Mouse (Mus musculus) stomach, embryonic 14.5 days (tissue): ENCODE data around the gene Uba52. TPM values are rescaled to one million over a fixed set of nuclear protein-coding genes. Genes with fewer than 3 reads are reported as not detected.

Experiments used
- polyA plus RNA-seq: library from polyadenylated mRNA; unstranded; fragments of >200 nt; fragmentation: Nextera tagmentation; extraction: Ambion mirVana; gene quantifications from 2 replicates; pipeline ENCODE4 v1.2.1, GENCODE M21; 2014

Gene Uba52
- polyA plus RNA-seq, 1 experiment from 2014 or later, result 1,119 TPM

Other genes starting within 250 kb of the Uba52 start
- gene Homer3, start 228.0 kb downstream of the Uba52 start, polyA plus RNA-seq, result 30.8 and 33.7 TPM in 2 replicates
- gene Ddx49, start 208.3 kb downstream of the Uba52 start, polyA plus RNA-seq, result 44.3 and 45.0 TPM in 2 replicates
- gene Cope, start 208.3 kb downstream of the Uba52 start, polyA plus RNA-seq, result 320 and 341 TPM in 2 replicates
- 5.4 and 5.7 TPM in 2 replicates for gene Cers1, start 195.0 kb downstream of the Uba52 start, polyA plus RNA-seq
- 0.35 and 1.6 TPM in 2 replicates for gene Gdf1, start 181.0 kb downstream of the Uba52 start, polyA plus RNA-seq
- 17.0 and 17.1 TPM in 2 replicates for gene Upf1, start 157.5 kb downstream of the Uba52 start, polyA plus RNA-seq
- 0.38 TPM in 1 of 2 replicates, not detected in the other for gene Comp, start 137.2 kb downstream of the Uba52 start, polyA plus RNA-seq
- gene Crtc1, start 71.2 kb downstream of the Uba52 start, polyA plus RNA-seq, result 21.6 and 23.0 TPM in 2 replicates
- gene Klhl26, start 33.8 kb downstream of the Uba52 start, polyA plus RNA-seq, result 20.9 and 22.1 TPM in 2 replicates
- 4.8 and 6.4 TPM in 2 replicates for gene Tmem59l, start 23.4 kb downstream of the Uba52 start, polyA plus RNA-seq
- 1.6 and 1.8 TPM in 2 replicates for gene Crlf1, start 17.6 kb downstream of the Uba52 start, polyA plus RNA-seq
- gene Rex1bd, start 4.0 kb downstream of the Uba52 start, polyA plus RNA-seq, result 132 and 149 TPM in 2 replicates
- 258 and 281 TPM in 2 replicates for gene Fkbp8, start 16.9 kb upstream of the Uba52 start, polyA plus RNA-seq
- gene Kxd1, start 17.2 kb upstream of the Uba52 start, polyA plus RNA-seq, result 58.9 and 72.3 TPM in 2 replicates
- 17.1 and 17.9 TPM in 2 replicates for gene Ell, start 28.7 kb upstream of the Uba52 start, polyA plus RNA-seq
- gene Isyna1, start 83.6 kb upstream of the Uba52 start, polyA plus RNA-seq, result 81.3 and 82.4 TPM in 2 replicates
- 121 and 122 TPM in 2 replicates for gene Ssbp4, start 98.1 kb upstream of the Uba52 start, polyA plus RNA-seq
- gene Lrrc25, start 105.4 kb upstream of the Uba52 start, polyA plus RNA-seq, result 1.9 and 2.9 TPM in 2 replicates
- gene Gdf15, start 121.7 kb upstream of the Uba52 start, polyA plus RNA-seq, result 0.17 and 0.24 TPM in 2 replicates
- gene Pgpep1, start 149.6 kb upstream of the Uba52 start, polyA plus RNA-seq, result 67.7 and 70.8 TPM in 2 replicates
- gene Lsm4, start 162.4 kb upstream of the Uba52 start, polyA plus RNA-seq, result 234 and 244 TPM in 2 replicates
- 78.9 and 105 TPM in 2 replicates for gene Jund, start 188.1 kb upstream of the Uba52 start, polyA plus RNA-seq
- gene Iqcn, start 192.7 kb upstream of the Uba52 start, polyA plus RNA-seq, result 0.06 and 0.10 TPM in 2 replicates
- gene Gm3336, start 207.7 kb upstream of the Uba52 start, polyA plus RNA-seq, result 0.51 and 0.63 TPM in 2 replicates
- gene Pde4c, start 212.9 kb upstream of the Uba52 start, polyA plus RNA-seq, result 0.29 and 0.32 TPM in 2 replicates
- gene Rab3a, start 243.9 kb upstream of the Uba52 start, polyA plus RNA-seq, result 27.0 and 28.7 TPM in 2 replicates